Mouse (Mus musculus) erythroid progenitor cell, adult 5-6 weeks (primary cell): ENCODE results near the gene Tppp. TPM values are rescaled to one million over a fixed set of nuclear protein-coding genes. Genes with fewer than 3 reads are reported as not detected.

Source experiments
- total RNA-seq, 2 experiments: library from RNA; stranded (forward) in 1 of 2; stranded (reverse) in 1 of 2; fragments of 150-400 nt in 1 of 2; fragments of 186-747, 209-891 nt in 1 of 2; gene quantifications; 2 replicates each; pipeline versions ENCODE4 v1.2.3 to v1.2.4; 2015 to 2017; ENCODE audit warnings: low replicate concordance in 2 of 2

The Tppp gene
- total RNA-seq, 2 experiments from 2014 or later: 0.08 to 0.42 TPM

Other genes starting within 250 kb of the Tppp start
- not detected in 2 replicates for gene Nkd2, start 161.8 kb upstream of the Tppp start, total RNA-seq (2015; ENCODE audit: low replicate concordance)
- not detected in 2 replicates for gene Nkd2, start 161.8 kb upstream of the Tppp start, total RNA-seq (2017; ENCODE audit: low replicate concordance)
- gene Trip13, start 71.6 kb upstream of the Tppp start, total RNA-seq (2015; ENCODE audit: low replicate concordance): 15.1 and 22.0 TPM in 2 replicates
- gene Trip13, start 71.6 kb upstream of the Tppp start, total RNA-seq (2017; ENCODE audit: low replicate concordance): 26.8 and 31.5 TPM in 2 replicates
- gene Brd9, start 71.6 kb upstream of the Tppp start, total RNA-seq (2015; ENCODE audit: low replicate concordance): 45.4 and 51.1 TPM in 2 replicates
- gene Brd9, start 71.6 kb upstream of the Tppp start, total RNA-seq (2017; ENCODE audit: low replicate concordance): 74.1 and 124 TPM in 2 replicates
- not detected in 2 replicates for gene Zdhhc11, start 45.6 kb upstream of the Tppp start, total RNA-seq (2015; ENCODE audit: low replicate concordance)
- gene Zdhhc11, start 45.6 kb upstream of the Tppp start, total RNA-seq (2017; ENCODE audit: low replicate concordance): not detected in 2 replicates
- gene Cep72, start 52.9 kb downstream of the Tppp start, total RNA-seq (2015; ENCODE audit: low replicate concordance): 17.2 and 22.7 TPM in 2 replicates
- gene Cep72, start 52.9 kb downstream of the Tppp start, total RNA-seq (2017; ENCODE audit: low replicate concordance): 24.7 and 28.1 TPM in 2 replicates
- gene Slc9a3, start 112.0 kb downstream of the Tppp start, total RNA-seq (2015; ENCODE audit: low replicate concordance): not detected in 2 replicates
- not detected in 2 replicates for gene Slc9a3, start 112.0 kb downstream of the Tppp start, total RNA-seq (2017; ENCODE audit: low replicate concordance)
- 11.5 and 30.6 TPM in 2 replicates for gene Exoc3, start 199.3 kb downstream of the Tppp start, total RNA-seq (2015; ENCODE audit: low replicate concordance)
- gene Exoc3, start 199.3 kb downstream of the Tppp start, total RNA-seq (2017; ENCODE audit: low replicate concordance): 25.2 and 27.9 TPM in 2 replicates